26 mouse cellular contexts compared by ENCODE assay signal in the genomic region with DNA sequence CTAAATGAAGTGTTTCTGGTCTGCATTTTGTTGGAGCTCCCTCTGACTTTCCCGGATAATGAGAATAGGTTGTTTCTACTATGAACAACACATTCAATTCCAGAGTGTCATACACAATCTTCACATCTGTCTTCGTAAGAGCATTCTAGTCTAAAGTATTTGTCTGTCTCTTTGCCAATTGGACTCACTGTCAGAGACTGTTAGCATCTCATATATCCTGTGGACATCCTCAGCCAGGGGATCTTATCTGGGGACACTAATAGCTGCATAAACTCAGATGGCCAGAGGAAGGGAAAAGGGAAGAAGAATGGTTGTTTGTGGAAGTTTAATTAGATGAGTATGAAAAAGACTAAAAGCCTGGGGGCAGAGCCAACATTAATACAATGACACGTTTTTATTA.
DNase-seq lines count a peak whose midpoint lies in the region; ATAC-seq and TF ChIP-seq lines count a peak whose summit lies in the region.
"Had no signal": no experiment of that assay in that cellular context is flagged by ENCODE, and none has a peak within 500 bp of the region (broad histone marks: within the 10 kb centered on the region; RNA-seq: fewer than 3 reads in every experiment).

No protein-coding gene starts in this region.

- no peak for ATAC-seq in kidney, postnatal 0 days (replicated peaks; ENCODE audit: low FRiP score, low read depth)
- no peak for ATAC-seq in lung, postnatal 0 days
- ATAC-seq: activated CD4-positive, CD25-positive, alpha-beta regulatory T cell, adult 4 months; forebrain, embryonic 14.5 days; forebrain, embryonic 16.5 days; Patski had no signal

- no peaks in the 10 kb centered on the region for H3K9me3 ChIP-seq in kidney, postnatal 0 days (replicated peaks; ENCODE audit: low read length)
- H3K9me3 ChIP-seq in lung, postnatal 0 days (ENCODE audit: low read length): no peaks in the 10 kb centered on the region
- H3K9me3 ChIP-seq: embryonic facial prominence, embryonic 13.5 days; embryonic facial prominence, embryonic 15.5 days; forebrain, embryonic 10.5 days; forebrain, embryonic 12.5 days had no signal

- no peak for TF ChIP-seq CTCF in kidney, postnatal 0 days (IDR thresholded peaks at IDR 0.05; ENCODE audit: low read depth)
- TF ChIP-seq CTCF in lung, postnatal 0 days (IDR thresholded peaks at IDR 0.05): no peak
- TF ChIP-seq CTCF in brain, embryonic 14.5 days (IDR thresholded peaks at IDR 0.05; ENCODE audit: borderline replicate concordance, extremely low read depth, insufficient read depth, insufficient read length): no peak

- H3K4me3 ChIP-seq in kidney, postnatal 0 days (replicated peaks; ENCODE audit: low read depth, low read length): no peak overlapping the region
- no peak overlapping the region for H3K4me3 ChIP-seq in lung, postnatal 0 days (ENCODE audit: low read depth, low read length)
- H3K4me3 ChIP-seq: embryonic facial prominence, embryonic 13.5 days; embryonic facial prominence, embryonic 15.5 days; erythroblast, embryonic 14.5 days; forebrain, embryonic 10.5 days; forebrain, embryonic 12.5 days had no signal

- peak; percentile 4 for DNase-seq in kidney, postnatal 0 days (ENCODE audit: low spot score)
- no peak for DNase-seq in kidney, postnatal 4 days
- DNase-seq in lung, postnatal 0 days (ENCODE audit: low spot score): peak; percentile 6
- DNase-seq in lung, adult 18-20 months: no peak
- DNase-seq in Muller cell, postnatal 12 days (ENCODE audit: inconsistent ontology term): peak; percentile 22
- DNase-seq in brain, embryonic 14.5 days (ENCODE audit: low read depth): peak; percentile 2
- no peak for DNase-seq in urinary bladder, postnatal 10 days (ENCODE audit: low spot score)
- DNase-seq: adrenal gland, adult 8-10 months; adrenal gland, postnatal 14 days; adrenal gland, postnatal 36 days; cerebellum, adult 11 months; cerebellum, adult 18-20 months; cerebellum, adult 8-10 months; cerebellum, adult 9-11 months; cerebellum, postnatal 14 days; cerebellum, postnatal 36 days; embryo, embryonic 11 days had no signal

- H3K4me2 ChIP-seq in kidney, postnatal 0 days (ENCODE audit: low read length): no peak overlapping the region
- H3K4me2 ChIP-seq in lung, postnatal 0 days (replicated peaks; ENCODE audit: low read depth, low read length): no peak overlapping the region
- H3K4me2 ChIP-seq: embryonic facial prominence, embryonic 13.5 days; embryonic facial prominence, embryonic 15.5 days; forebrain, embryonic 12.5 days had no signal

- no peak overlapping the region for H3K9ac ChIP-seq in kidney, postnatal 0 days (ENCODE audit: low read depth, low read length)
- H3K9ac ChIP-seq in lung, postnatal 0 days (replicated peaks; ENCODE audit: low read depth): no peak overlapping the region
- H3K9ac ChIP-seq: embryonic facial prominence, embryonic 13.5 days; embryonic facial prominence, embryonic 15.5 days; forebrain, embryonic 12.5 days had no signal

- H3K36me3 ChIP-seq in kidney, postnatal 0 days (ENCODE audit: insufficient read depth, low read length): no peaks in the 10 kb centered on the region
- H3K36me3 ChIP-seq in lung, postnatal 0 days (ENCODE audit: insufficient read depth, low read length): no peaks in the 10 kb centered on the region
- H3K36me3 ChIP-seq: embryonic facial prominence, embryonic 13.5 days; embryonic facial prominence, embryonic 15.5 days; forebrain, embryonic 10.5 days; forebrain, embryonic 12.5 days had no signal

- no peaks in the 10 kb centered on the region for H3K4me1 ChIP-seq in kidney, postnatal 0 days (replicated peaks; ENCODE audit: insufficient read depth, low read length)
- no peaks in the 10 kb centered on the region for H3K4me1 ChIP-seq in lung, postnatal 0 days (ENCODE audit: insufficient read depth, low read depth, low read length)
- H3K4me1 ChIP-seq: embryonic facial prominence, embryonic 13.5 days; embryonic facial prominence, embryonic 15.5 days; forebrain, embryonic 10.5 days; forebrain, embryonic 12.5 days had no signal

- no peak for TF ChIP-seq EP300 in lung, postnatal 0 days (IDR thresholded peaks at IDR 0.05)

- H3K27me3 ChIP-seq in kidney, postnatal 0 days (ENCODE audit: insufficient read depth, low read length): no peaks in the 10 kb centered on the region
- no peaks in the 10 kb centered on the region for H3K27me3 ChIP-seq in lung, postnatal 0 days (replicated peaks; ENCODE audit: insufficient read depth, low read length)
- H3K27me3 ChIP-seq: embryonic facial prominence, embryonic 13.5 days; embryonic facial prominence, embryonic 15.5 days; forebrain, embryonic 12.5 days; Patski had no signal

- H3K27ac ChIP-seq in kidney, postnatal 0 days: no peak overlapping the region
- no peak overlapping the region for H3K27ac ChIP-seq in lung, postnatal 0 days (ENCODE audit: low read length)
- H3K27ac ChIP-seq: embryonic facial prominence, embryonic 13.5 days; embryonic facial prominence, embryonic 15.5 days; forebrain, embryonic 10.5 days; forebrain, embryonic 12.5 days had no signal

- 64% methylated on average over 3 of the region's 3 CpGs for WGBS in kidney, postnatal 0 days
- 45% methylated on average over 3 of the region's 3 CpGs for WGBS in lung, postnatal 0 days

- TF ChIP-seq POLR2A in brain, embryonic 14.5 days (IDR thresholded peaks at IDR 0.05; ENCODE audit: borderline replicate concordance, extremely low read depth, insufficient read depth, insufficient read length, poor library complexity, severe bottlenecking): no peak

Comparison
In these comparisons a context has a peak if more than half of its experiments do, and no peak if none do; other contexts are left out.
1. DNase-seq: peak in kidney, postnatal 0 days (single experiment), lung, postnatal 0 days (single experiment), Muller cell, postnatal 12 days (single experiment) and brain, embryonic 14.5 days (single experiment); none in kidney, postnatal 4 days (0 of 2), lung, adult 18-20 months (0 of 2) and urinary bladder, postnatal 10 days (single experiment).